Mouse (Mus musculus) kidney, postnatal 0 days (tissue): ENCODE data around the gene Ubqln5. TPM values are rescaled to one million over a fixed set of nuclear protein-coding genes. Genes with fewer than 3 reads are reported as not detected.
A peak's percentile ranks its signal among the peaks of the same experiment; 100 is the strongest.

Source experiments
- ATAC-seq: fragments of 200-750 bp; cut with Nextera tagmentation; replicated peaks from 2 replicates; pipeline ENCODE4 v1.8.0; 2017; ENCODE audit warnings: low read depth, moderate number of reproducible peaks, moderate TSS enrichment, moderate library complexity; ENCODE audit not compliant: low FRiP score
- DNase-seq: peaks from one replicate; pipeline ENCODE4 v3.0.0-alpha.2; 2016; ENCODE audit warnings: low spot score
- H3K27ac ChIP-seq: fragments of 300-500 bp; sonication (generic); 2 replicates; pipeline ENCODE4 v1.5.1; 2014; ENCODE audit warnings: mild to moderate bottlenecking
- H3K27me3 ChIP-seq: fragments of 300-500 bp; sonication (generic); 2 replicates; pipeline ENCODE4 v1.6.1; 2014; ENCODE audit warnings: low read length, mixed read lengths; ENCODE audit not compliant: insufficient read depth
- H3K36me3 ChIP-seq: fragments of 300-500 bp; sonication (generic); 2 replicates; pipeline ENCODE4 v1.6.1; 2014; ENCODE audit warnings: low read length, mixed read lengths; ENCODE audit not compliant: insufficient read depth
- H3K4me1 ChIP-seq: fragments of 300-500 bp; sonication (generic); replicated peaks from 2 replicates; pipeline ENCODE4 v1.6.1; 2014; ENCODE audit warnings: antibody characterized with exemption, low read length, mixed read lengths; ENCODE audit not compliant: insufficient read depth
- H3K4me2 ChIP-seq: fragments of 300-500 bp; sonication (generic); 2 replicates; pipeline ENCODE4 v1.6.1; 2014; ENCODE audit warnings: mild to moderate bottlenecking, low read length, moderate library complexity, mixed read lengths
- H3K4me3 ChIP-seq: fragments of 300-500 bp; sonication (generic); replicated peaks from 2 replicates; pipeline ENCODE4 v1.5.1; 2014; ENCODE audit warnings: low read depth, low read length
- H3K9ac ChIP-seq: fragments of 300-500 bp; sonication (generic); 2 replicates; pipeline ENCODE4 v1.6.1; 2014; ENCODE audit warnings: low read depth, low read length
- H3K9me3 ChIP-seq: fragments of 300-500 bp; sonication (generic); replicated peaks from 2 replicates; pipeline ENCODE4 v1.6.1; 2016; ENCODE audit warnings: low read length, inconsistent platforms, mixed read lengths
- CTCF ChIP-seq: IDR thresholded peaks from 2 replicates; pipeline ENCODE4 v1.5.1; 2016; ENCODE audit warnings: antibody characterized with exemption, low read depth, mild to moderate bottlenecking, moderate library complexity
- WGBS: fragments of 180-500 bp; shearing (Covaris S2); extraction: QIAGEN DNeasy Blood & Tissue Kit; methylation state at CpG from one replicate; pipeline ENCODE4 v1.1.7; 2014; 5-methylcytosine and 5-hydroxymethylcytosine counted together
- polyA plus RNA-seq: library from polyadenylated mRNA; unstranded; fragments of >200 nt; fragmentation: Nextera tagmentation; extraction: Ambion mirVana; gene quantifications from 2 replicates; pipeline ENCODE4 v1.2.1, GENCODE M21; 2015

Ubqln5 gene
- polyA plus RNA-seq = not detected in 2 replicates

DNA sequence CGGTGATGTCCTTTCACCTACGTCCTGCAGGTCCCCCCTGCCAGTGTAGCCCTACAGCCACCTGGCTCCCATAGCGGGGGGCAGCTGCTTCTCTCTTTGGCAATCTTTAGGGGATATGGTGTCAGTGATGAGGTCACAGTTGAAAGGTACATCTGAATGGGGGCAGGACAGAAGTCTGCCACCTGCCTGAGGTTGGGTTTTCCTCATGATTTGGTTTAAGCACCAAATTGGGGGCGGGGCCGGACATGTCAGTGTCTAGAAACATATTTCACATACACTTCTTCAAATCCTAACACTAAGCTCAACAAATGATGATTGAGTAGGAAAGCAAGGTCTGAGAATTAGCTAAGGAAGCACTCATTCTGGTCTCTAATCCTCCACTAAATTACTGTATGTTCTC lies at the start of gene Ubqln5:
Ubqln5 (minus strand) TSS at position 101 of the 400 bp plus-strand sequence.
- H3K9ac ChIP-seq = no peak within 1 kb of the TSS
- no peak within 1 kb of the TSS for H3K27ac ChIP-seq
- no peaks in the 10 kb centered on the region for H3K36me3 ChIP-seq
- no peaks in the 10 kb centered on the region for H3K4me1 ChIP-seq
- no peak within 1 kb of the TSS for H3K4me3 ChIP-seq
- no peak within 1 kb of the TSS for H3K4me2 ChIP-seq
- 91% methylated on average over 5 of the region's 5 CpGs for WGBS
- H3K27me3 ChIP-seq = no peaks in the 10 kb centered on the region
- ATAC-seq (no peak), DNase-seq (no peak)
- no peaks in the 10 kb centered on the region for H3K9me3 ChIP-seq
- no peak for TF ChIP-seq CTCF

DNA sequence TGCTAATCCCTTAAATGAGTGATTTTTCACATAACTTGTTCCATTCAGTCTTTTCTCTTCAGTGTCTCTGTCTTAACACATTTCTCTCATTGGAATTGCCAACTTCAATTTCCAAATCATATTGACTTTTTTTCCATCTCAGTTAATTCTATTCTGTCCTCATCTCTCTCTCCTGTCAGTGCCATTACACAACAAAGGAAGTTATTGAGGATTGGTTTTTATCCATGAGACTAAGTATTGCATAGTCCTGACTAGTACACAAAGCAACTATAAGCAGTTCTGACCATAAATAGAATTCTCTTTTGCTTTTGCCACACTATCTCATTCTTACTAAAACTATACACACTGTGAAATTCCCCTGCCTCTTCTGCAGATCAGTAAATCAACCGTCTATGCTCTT lies 49.4 kb upstream of the Ubqln5 start:
- H3K9me3 ChIP-seq = no peaks in the 10 kb centered on the region
- H3K4me3 ChIP-seq = no peak overlapping the region
- no peak overlapping the region for H3K9ac ChIP-seq
- no peak for DNase-seq
- H3K4me2 ChIP-seq = no peak overlapping the region
- ATAC-seq = no peak
- H3K27me3 ChIP-seq = no peaks in the 10 kb centered on the region
- no peak overlapping the region for H3K27ac ChIP-seq
- no peak for TF ChIP-seq CTCF
- WGBS = 93% methylated on average over 1 of the region's 1 CpGs
- no peaks in the 10 kb centered on the region for H3K4me1 ChIP-seq
- H3K36me3 ChIP-seq = no peaks in the 10 kb centered on the region

DNA sequence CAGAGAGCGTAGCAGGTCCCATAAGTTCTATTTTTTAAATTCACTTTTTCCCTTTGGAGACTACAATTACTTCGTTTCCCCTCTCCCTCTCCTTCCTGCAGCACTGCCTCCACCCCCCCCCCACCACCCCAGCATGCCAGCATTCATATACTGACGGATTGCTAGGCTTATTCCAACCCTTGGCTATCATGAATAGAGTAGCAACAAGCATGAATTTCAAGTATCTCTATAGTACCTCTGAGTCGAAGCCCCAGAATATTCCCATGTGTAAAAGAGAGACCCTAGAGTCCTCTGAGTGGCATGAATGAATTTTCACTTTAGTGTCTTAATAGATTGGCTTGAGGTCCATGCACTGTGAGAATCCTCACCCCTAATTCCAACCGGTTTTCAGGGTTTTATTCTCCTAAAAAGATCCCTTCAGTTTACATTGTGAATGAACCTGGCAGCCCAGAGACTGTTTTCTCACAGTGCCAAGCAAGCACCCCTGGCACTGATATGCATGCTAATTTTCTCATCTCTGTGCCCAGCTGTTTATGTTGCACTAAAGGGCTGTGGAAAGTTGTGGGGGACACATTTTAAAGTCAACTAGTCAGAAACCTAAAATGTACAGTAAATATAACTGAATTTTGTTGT lies 48.9 kb upstream of the Ubqln5 start:
- no peak overlapping the region for H3K4me3 ChIP-seq
- H3K4me2 ChIP-seq = no peak overlapping the region
- no peaks in the 10 kb centered on the region for H3K36me3 ChIP-seq
- DNase-seq = no peak
- H3K27ac ChIP-seq = no peak overlapping the region
- WGBS = 74% methylated on average over 5 of the region's 5 CpGs
- no peak overlapping the region for H3K9ac ChIP-seq
- TF ChIP-seq CTCF = no peak
- no peaks in the 10 kb centered on the region for H3K9me3 ChIP-seq
- H3K4me1 ChIP-seq = no peaks in the 10 kb centered on the region
- no peak for ATAC-seq
- H3K27me3 ChIP-seq = no peaks in the 10 kb centered on the region

DNA sequence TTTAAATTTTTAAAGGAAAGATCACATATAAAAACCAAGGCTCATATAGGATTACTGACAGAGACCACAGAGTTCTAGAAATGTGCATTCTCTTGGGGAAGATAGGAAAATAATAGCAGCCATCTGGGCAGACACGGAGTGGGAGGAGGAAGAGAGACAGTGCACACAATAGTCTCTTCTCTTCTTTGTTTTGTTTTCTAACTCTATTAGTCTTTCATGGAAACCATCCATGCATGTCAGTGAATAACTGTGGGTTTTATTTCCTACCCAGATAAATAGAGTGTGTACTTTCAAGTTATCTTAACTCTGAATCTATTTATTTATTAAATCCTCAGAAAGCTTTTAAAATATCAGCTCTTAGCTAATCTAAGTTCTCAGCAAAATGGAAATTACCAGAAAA lies 45.5 kb upstream of the Ubqln5 start:
- H3K27ac ChIP-seq = no peak overlapping the region
- no peaks in the 10 kb centered on the region for H3K27me3 ChIP-seq
- no peak overlapping the region for H3K4me2 ChIP-seq
- no peaks in the 10 kb centered on the region for H3K4me1 ChIP-seq
- H3K9ac ChIP-seq = no peak overlapping the region
- H3K36me3 ChIP-seq = no peaks in the 10 kb centered on the region
- H3K4me3 ChIP-seq = no peak overlapping the region
- DNase-seq (no peak), ATAC-seq (no peak)
- no peak for TF ChIP-seq CTCF
- no peaks in the 10 kb centered on the region for H3K9me3 ChIP-seq
- WGBS = 71% methylated on average over 1 of the region's 1 CpGs

DNA sequence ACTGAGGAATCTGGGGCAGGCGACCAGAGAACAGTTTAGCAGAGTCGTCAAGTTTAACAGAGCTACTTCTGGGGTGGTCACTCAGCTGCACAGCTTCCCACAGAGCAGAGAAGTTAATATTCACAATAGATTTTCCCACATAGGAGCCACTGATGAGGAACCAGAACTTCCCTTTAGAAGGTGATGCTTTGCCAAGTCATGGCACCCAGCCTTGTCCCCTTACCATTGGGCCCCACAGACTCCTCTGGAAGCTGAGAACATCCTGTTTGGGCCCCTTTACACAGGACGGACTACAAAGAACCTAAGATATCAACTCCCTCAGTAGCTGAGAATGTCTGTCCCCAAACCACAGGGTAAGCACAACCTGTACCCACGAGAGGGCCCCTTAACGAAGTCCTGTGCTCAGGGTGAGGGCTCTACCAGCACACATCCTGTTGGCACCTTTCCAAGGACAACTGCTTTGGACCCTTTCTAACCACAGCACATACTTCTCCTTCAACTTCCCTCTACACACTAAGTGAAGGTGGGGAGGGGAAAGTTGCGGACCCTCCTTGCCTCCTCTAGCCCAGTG lies 40.1 kb upstream of the Ubqln5 start:
- TF ChIP-seq CTCF = no peak
- ATAC-seq (no peak; the same call in 1 of the 2 replicates), DNase-seq (no peak)
- Histone ChIP-seq H3K9ac (no peak overlapping the region), H3K4me2 (no peak overlapping the region), H3K9me3 (no peaks in the 10 kb centered on the region), H3K27ac (no peak overlapping the region), H3K36me3 (no peaks in the 10 kb centered on the region), H3K4me1 (no peaks in the 10 kb centered on the region), H3K27me3 (no peaks in the 10 kb centered on the region), H3K4me3 (no peak overlapping the region)
- WGBS = 60% methylated on average over 6 of the region's 6 CpGs

DNA sequence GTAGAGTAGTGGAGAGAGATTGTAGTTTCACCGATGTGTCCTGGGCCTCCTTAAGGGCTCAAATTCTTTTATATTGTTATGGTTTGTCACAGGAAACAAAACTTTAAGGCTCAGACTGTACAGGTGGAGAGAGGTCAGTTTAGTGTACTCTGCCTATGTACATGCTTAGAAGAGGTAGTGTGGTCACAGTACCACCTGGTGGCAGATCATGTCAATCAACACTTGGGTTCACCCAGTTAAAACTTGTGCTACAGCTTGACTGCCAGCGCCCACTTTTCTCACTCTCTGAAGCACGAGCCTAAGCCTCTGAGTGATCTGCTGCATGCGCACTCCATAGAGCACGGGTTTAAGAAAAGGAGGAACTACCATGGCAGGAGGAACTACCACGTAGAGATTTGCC lies 37.5 kb upstream of the Ubqln5 start:
- no peaks in the 10 kb centered on the region for H3K36me3 ChIP-seq
- no peak overlapping the region for H3K4me3 ChIP-seq
- H3K27me3 ChIP-seq = no peaks in the 10 kb centered on the region
- 83% methylated on average over 6 of the region's 6 CpGs for WGBS
- peak; percentile 0 for DNase-seq
- H3K27ac ChIP-seq = no peak overlapping the region
- ATAC-seq = no peak
- no peak overlapping the region for H3K9ac ChIP-seq
- H3K4me1 ChIP-seq = no peaks in the 10 kb centered on the region
- no peaks in the 10 kb centered on the region for H3K9me3 ChIP-seq
- H3K4me2 ChIP-seq = no peak overlapping the region
- TF ChIP-seq CTCF = peak; percentile 31; the same call in 1 of the 2 replicates
